Mouse (Mus musculus): Measurements from ENCODE around the gene Mpi. TPM values are rescaled to one million over a fixed set of nuclear protein-coding genes. Genes with fewer than 3 reads are reported as not detected.

The Mpi gene
- total and polyA plus RNA-seq, 2 experiments from 2014 or later = 64.6 to 67.9 TPM

- Histone ChIP-seq H3K27me3 (ENCODE audit: insufficient read depth, low read length) (no peaks in the 10 kb centered on the region), H3K36me3 (ENCODE audit: insufficient read depth, low read length) (peaks cover 47% of the 10 kb centered on the region), H3K9me3 (ENCODE audit: low read length) (no peaks in the 10 kb centered on the region), H3K4me3 (ENCODE audit: low read length) (no peak overlapping the region), H3K9ac (replicated peaks; ENCODE audit: low read length) (no peak overlapping the region), H3K27ac (no peak overlapping the region), H3K4me1 (ENCODE audit: insufficient read depth, low read length) (peaks cover 10% of the 10 kb centered on the region; the same call in 1 of the 2 replicates), H3K4me2 (ENCODE audit: low read depth, low read length) (no peak overlapping the region)
- peak; percentile 78 for TF ChIP-seq CTCF (IDR thresholded peaks at IDR 0.05; ENCODE audit: low read depth)
- no peak for ATAC-seq
- DNase-seq (ENCODE audit: low spot score) = peak; percentile 84
- WGBS = 5% methylated on average over 1 of the region's 1 CpGs
These were observed 11.3 kb downstream of the Mpi start for GRCm38 (mm10) chr9:57541312-57541711.

- H3K4me2 ChIP-seq (ENCODE audit: low read depth, low read length) = no peak overlapping the region
- no peaks in the 10 kb centered on the region for H3K9me3 ChIP-seq (ENCODE audit: low read length)
- no peak for DNase-seq (ENCODE audit: low spot score)
- no peaks in the 10 kb centered on the region for H3K27me3 ChIP-seq (ENCODE audit: insufficient read depth, low read length)
- no peak overlapping the region for H3K9ac ChIP-seq (replicated peaks; ENCODE audit: low read length)
- peaks cover 10% of the 10 kb centered on the region; the same call in 1 of the 2 replicates for H3K4me1 ChIP-seq (ENCODE audit: insufficient read depth, low read length)
- ATAC-seq = no peak
- no peak for TF ChIP-seq CTCF (IDR thresholded peaks at IDR 0.05; ENCODE audit: low read depth)
- no peak overlapping the region for H3K27ac ChIP-seq
- no peak overlapping the region for H3K4me3 ChIP-seq (ENCODE audit: low read length)
- H3K36me3 ChIP-seq (ENCODE audit: insufficient read depth, low read length) = peaks cover 34% of the 10 kb centered on the region
- 94% methylated on average over 2 of the region's 2 CpGs for WGBS
These were observed 13.0 kb downstream of the Mpi start for GRCm38 (mm10) chr9:57539550-57539949.

- Histone ChIP-seq H3K27me3 (ENCODE audit: insufficient read depth, low read length) (no peaks in the 10 kb centered on the region), H3K9ac (replicated peaks; ENCODE audit: low read length) (peak overlapping the region; percentile 88), H3K9me3 (ENCODE audit: low read length) (no peaks in the 10 kb centered on the region), H3K4me2 (ENCODE audit: low read depth, low read length) (peak overlapping the region; percentile 85), H3K36me3 (ENCODE audit: insufficient read depth, low read length) (peaks cover 28% of the 10 kb centered on the region), H3K27ac (peak overlapping the region; percentile 80), H3K4me1 (ENCODE audit: insufficient read depth, low read length) (peaks cover 10% of the 10 kb centered on the region; the same call in 1 of the 2 replicates), H3K4me3 (ENCODE audit: low read length) (peak overlapping the region; percentile 68)
- ATAC-seq (peak; percentile 75), DNase-seq (ENCODE audit: low spot score) (peak; percentile 30)
- TF ChIP-seq CTCF (IDR thresholded peaks at IDR 0.05; ENCODE audit: low read depth) = no peak
- whole genome bisulfite sequencing = under 1% methylated on average over 24 of the region's 24 CpGs
These were observed 14.8 kb downstream of the Mpi start for GRCm38 (mm10) chr9:57537728-57538181.

GRCm38 (mm10) chr9:57537044-57537727 is 15.4 kb downstream of the Mpi start, which contains the start of gene Fam219b:
TSS of gene Fam219b (plus strand) at chr9:57537528.
- peak; percentile 95 for DNase-seq (ENCODE audit: low spot score)
- H3K27me3 ChIP-seq (ENCODE audit: insufficient read depth, low read length) = no peaks in the 10 kb centered on the region
- ATAC-seq = peak; percentile 92
- no peak for TF ChIP-seq CTCF (IDR thresholded peaks at IDR 0.05; ENCODE audit: low read depth)
- peak within 1 kb of the TSS; percentile 80 for H3K27ac ChIP-seq
- WGBS = 2% methylated on average over 45 of the region's 45 CpGs
- H3K9ac ChIP-seq (replicated peaks; ENCODE audit: low read length) = peak within 1 kb of the TSS; percentile 88
- H3K9me3 ChIP-seq (ENCODE audit: low read length) = no peaks in the 10 kb centered on the region
- H3K4me3 ChIP-seq (ENCODE audit: low read length) = peak within 1 kb of the TSS; percentile 68
- peaks cover 10% of the 10 kb centered on the region; the same call in 1 of the 2 replicates for H3K4me1 ChIP-seq (ENCODE audit: insufficient read depth, low read length)
- H3K4me2 ChIP-seq (ENCODE audit: low read depth, low read length) = peak within 1 kb of the TSS; percentile 85
- H3K36me3 ChIP-seq (ENCODE audit: insufficient read depth, low read length) = peaks cover 29% of the 10 kb centered on the region

- ATAC-seq (no peak), DNase-seq (ENCODE audit: low spot score) (no peak)
- H3K9ac ChIP-seq (replicated peaks; ENCODE audit: low read length) = peak overlapping the region; percentile 88; the same call in 1 of the 2 replicates
- no peaks in the 10 kb centered on the region for H3K27me3 ChIP-seq (ENCODE audit: insufficient read depth, low read length)
- no peak overlapping the region; the same call in 1 of the 2 replicates for H3K4me3 ChIP-seq (ENCODE audit: low read length)
- H3K4me1 ChIP-seq (ENCODE audit: insufficient read depth, low read length) = peaks cover 10% of the 10 kb centered on the region; the same call in 1 of the 2 replicates
- H3K4me2 ChIP-seq (ENCODE audit: low read depth, low read length) = peak overlapping the region; percentile 85
- 90% methylated on average over 5 of the region's 5 CpGs for WGBS
- no peaks in the 10 kb centered on the region for H3K9me3 ChIP-seq (ENCODE audit: low read length)
- H3K27ac ChIP-seq = peak overlapping the region; percentile 80
- peaks cover 35% of the 10 kb centered on the region for H3K36me3 ChIP-seq (ENCODE audit: insufficient read depth, low read length)
- no peak for TF ChIP-seq CTCF (IDR thresholded peaks at IDR 0.05; ENCODE audit: low read depth)
These were observed 16.2 kb downstream of the Mpi start for GRCm38 (mm10) chr9:57536362-57536761.

GRCm38 (mm10) chr9:57531946-57532345 is 20.6 kb downstream of the Mpi start:
- Histone ChIP-seq H3K27me3 (ENCODE audit: insufficient read depth, low read length) (no peaks in the 10 kb centered on the region), H3K27ac (no peak overlapping the region), H3K4me1 (ENCODE audit: insufficient read depth, low read length) (no peaks in the 10 kb centered on the region), H3K9me3 (ENCODE audit: low read length) (no peaks in the 10 kb centered on the region), H3K9ac (replicated peaks; ENCODE audit: low read length) (no peak overlapping the region), H3K36me3 (ENCODE audit: insufficient read depth, low read length) (peaks cover 23% of the 10 kb centered on the region; the same call in 1 of the 2 replicates), H3K4me2 (ENCODE audit: low read depth, low read length) (no peak overlapping the region), H3K4me3 (ENCODE audit: low read length) (no peak overlapping the region)
- ATAC-seq (no peak), DNase-seq (ENCODE audit: low spot score) (no peak)
- no peak for TF ChIP-seq CTCF (IDR thresholded peaks at IDR 0.05; ENCODE audit: low read depth)
- 87% methylated on average over 1 of the region's 1 CpGs for WGBS

- Histone ChIP-seq H3K9ac (replicated peaks; ENCODE audit: low read length) (no peak overlapping the region), H3K4me3 (ENCODE audit: low read length) (no peak overlapping the region), H3K9me3 (ENCODE audit: low read length) (no peaks in the 10 kb centered on the region), H3K4me1 (ENCODE audit: insufficient read depth, low read length) (peaks cover 10% of the 10 kb centered on the region; the same call in 1 of the 2 replicates), H3K27ac (no peak overlapping the region), H3K4me2 (ENCODE audit: low read depth, low read length) (no peak overlapping the region), H3K36me3 (ENCODE audit: insufficient read depth, low read length) (peaks cover 7% of the 10 kb centered on the region; the same call in 1 of the 2 replicates), H3K27me3 (ENCODE audit: insufficient read depth, low read length) (no peaks in the 10 kb centered on the region)
- TF ChIP-seq CTCF (IDR thresholded peaks at IDR 0.05; ENCODE audit: low read depth) = no peak
- ATAC-seq (no peak), DNase-seq (ENCODE audit: low spot score) (no peak)
These were observed 26.1 kb downstream of the Mpi start for GRCm38 (mm10) chr9:57526435-57526834.

Measured in hindbrain, postnatal 0 days (tissue).